Mouse (Mus musculus) bone marrow macrophage, adult 2 months (primary cell): Measurements from ENCODE around the gene Myo1g.

Experiments used
- CTCF ChIP-seq: IDR thresholded peaks from 2 replicates; pipeline ENCODE4 v1.5.1; 2012; ENCODE audit warnings: low read depth, mild to moderate bottlenecking, low read length, moderate library complexity
- POLR2A ChIP-seq: IDR thresholded peaks from 2 replicates; pipeline ENCODE4 v1.6.1; 2012; ENCODE audit warnings: mild to moderate bottlenecking, low read depth, low read length, borderline replicate concordance

GRCm38 (mm10) chr11:6508269-6508876 is 12.4 kb downstream of the Myo1g start:
- TF ChIP-seq POLR2A = no peak
- no peak for TF ChIP-seq CTCF
